Mouse (Mus musculus) MEL (cell line): ENCODE results near the gene 4930558K02Rik. TPM values are rescaled to one million over a fixed set of nuclear protein-coding genes. Genes with fewer than 3 reads are reported as not detected.

Experiments
- DNase-seq: peaks from one replicate; pipeline ENCODE4 v3.0.0; 2011; ENCODE audit warnings: low read depth, low spot score
- H3K27ac ChIP-seq: 2 replicates; pipeline ENCODE4 v1.5.1; 2012; ENCODE audit warnings: low read depth, mild to moderate bottlenecking, control low read depth, low read length, moderate library complexity; ENCODE audit not compliant: control insufficient read depth
- H3K27me3 ChIP-seq, 2 experiments: fragments of 150-350 bp in 1 of 2; sonication (generic) in 1 of 2; 2 replicates each; pipeline ENCODE4 v1.6.1; 2012; ENCODE audit warnings: low read length in 2 of 2, mild to moderate bottlenecking in 2 of 2, improper control_type of control experiment in 1 of 2, moderate library complexity in 1 of 2; ENCODE audit not compliant: insufficient read depth in 2 of 2, control insufficient read depth in 1 of 2
- H3K36me3 ChIP-seq, 2 experiments: 2 replicates each; pipeline ENCODE4 v1.6.1; 2012 to 2014; ENCODE audit warnings: low read length in 2 of 2, improper control_type of control experiment in 1 of 2, inconsistent platforms in 1 of 2, mild to moderate bottlenecking in 1 of 2; ENCODE audit not compliant: insufficient read depth in 2 of 2, control insufficient read depth in 1 of 2
- H3K4me1 ChIP-seq, 2 experiments: fragments of 150-350 bp in 1 of 2; sonication (generic) in 1 of 2; 2 replicates each; pipeline ENCODE4 v1.6.1; 2012; ENCODE audit warnings: low read length in 2 of 2, improper control_type of control experiment in 1 of 2, mild to moderate bottlenecking in 1 of 2; ENCODE audit not compliant: insufficient read depth in 2 of 2, control insufficient read depth in 1 of 2
- H3K4me3 ChIP-seq, 2 experiments: fragments of 150-350 bp in 1 of 2; sonication (generic) in 1 of 2; 2 replicates each; pipeline ENCODE4 v1.5.1; 2012; ENCODE audit warnings: low read depth in 2 of 2, low read length in 2 of 2, mild to moderate bottlenecking in 2 of 2, moderate library complexity in 2 of 2, control low read depth in 1 of 2, improper control_type of control experiment in 1 of 2; ENCODE audit not compliant: control insufficient read depth in 1 of 2, insufficient read depth in 1 of 2
- H3K79me2 ChIP-seq: 2 replicates; pipeline ENCODE4 v1.6.1; 2012; ENCODE audit warnings: mild to moderate bottlenecking, low read length, moderate library complexity; ENCODE audit not compliant: control insufficient read depth, poor library complexity, insufficient read depth
- H3K9ac ChIP-seq: 2 replicates; pipeline ENCODE4 v1.6.1; 2012; ENCODE audit warnings: low read depth, mild to moderate bottlenecking, control low read depth, low read length, moderate library complexity; ENCODE audit not compliant: control insufficient read depth, poor library complexity, severe bottlenecking
- H3K9me3 ChIP-seq: fragments of 150-350 bp; sonication (generic); replicated peaks from 2 replicates; pipeline ENCODE4 v1.6.1; 2012; ENCODE audit warnings: mild to moderate bottlenecking, low read length, improper control_type of control experiment, moderate library complexity; ENCODE audit not compliant: insufficient read depth
- BHLHE40 ChIP-seq: IDR thresholded peaks from 2 replicates; pipeline ENCODE4 v1.6.1; 2012; ENCODE audit warnings: low read depth, mild to moderate bottlenecking, inconsistent platforms, low read length, improper control_type of control experiment, borderline replicate concordance
- E2F4 ChIP-seq: IDR thresholded peaks from 2 replicates; pipeline ENCODE4 v1.6.1; 2011; ENCODE audit warnings: low read depth, low read length, improper control_type of control experiment, borderline replicate concordance
- ETS1 ChIP-seq: IDR thresholded peaks from 2 replicates; pipeline ENCODE4 v1.6.1; 2012; ENCODE audit warnings: low read depth, mild to moderate bottlenecking, inconsistent platforms, low read length, improper control_type of control experiment, moderate library complexity
- GATA1 ChIP-seq: IDR thresholded peaks from 2 replicates; pipeline ENCODE4 v1.6.1; 2011; ENCODE audit warnings: low read depth, low read length, improper control_type of control experiment
- HCFC1 ChIP-seq: IDR thresholded peaks from 2 replicates; pipeline ENCODE4 v1.6.1; 2012; ENCODE audit warnings: low read depth, mild to moderate bottlenecking, inconsistent platforms, low read length, improper control_type of control experiment, moderate library complexity
- KAT2A ChIP-seq: conservative IDR thresholded peaks from 2 replicates; pipeline ENCODE4 v1.6.1; 2012; ENCODE audit warnings: low read depth, low read length, improper control_type of control experiment, inconsistent platforms
- MAZ ChIP-seq: IDR thresholded peaks from 2 replicates; pipeline ENCODE4 v1.6.1; 2012; ENCODE audit warnings: low read depth, mild to moderate bottlenecking, inconsistent platforms, low read length, improper control_type of control experiment
- MEF2A ChIP-seq: IDR thresholded peaks from 2 replicates; pipeline ENCODE4 v1.6.1; 2014; ENCODE audit warnings: low read depth, mild to moderate bottlenecking, inconsistent platforms, low read length, improper control_type of control experiment; ENCODE audit not compliant: poor library complexity, insufficient replicate concordance, severe bottlenecking; ENCODE audit errors: extremely low read depth
- MXI1 ChIP-seq: IDR thresholded peaks from 2 replicates; pipeline ENCODE4 v1.6.1; 2011; ENCODE audit warnings: mild to moderate bottlenecking, low read depth, low read length, improper control_type of control experiment
- MYC ChIP-seq: IDR thresholded peaks from 2 replicates; pipeline ENCODE4 v1.6.1; 2011; ENCODE audit warnings: low read depth, mild to moderate bottlenecking, low read length, improper control_type of control experiment, moderate library complexity
- POLR2AphosphoS5 ChIP-seq: IDR thresholded peaks from 2 replicates; pipeline ENCODE4 v1.6.1; 2012; ENCODE audit warnings: low read depth, borderline replicate concordance, mild to moderate bottlenecking, inconsistent platforms, low read length, moderate library complexity, mixed read lengths
- RCOR1 ChIP-seq: IDR thresholded peaks from 2 replicates; pipeline ENCODE4 v1.6.1; 2012; ENCODE audit warnings: low read depth, mild to moderate bottlenecking, inconsistent platforms, low read length, improper control_type of control experiment
- TCF12 ChIP-seq: IDR thresholded peaks from 2 replicates; pipeline ENCODE4 v1.6.1; 2014; ENCODE audit warnings: low read depth, mild to moderate bottlenecking, inconsistent platforms, low read length, improper control_type of control experiment, moderate library complexity
- USF1 ChIP-seq: IDR thresholded peaks from 2 replicates; pipeline ENCODE4 v1.6.1; 2014; ENCODE audit warnings: low read depth, mild to moderate bottlenecking, inconsistent platforms, low read length, improper control_type of control experiment, moderate library complexity
- polyA plus RNA-seq, 2 experiments: library from polyadenylated mRNA; stranded (reverse) in 1 of 2; unstranded in 1 of 2; fragments of >175 nt in 1 of 2; fragments of >200 nt in 1 of 2; gene quantifications; 2 replicates each; pipeline versions ENCODE4 v1.2.1 to v1.2.4; 2012; ENCODE audit warnings: low replicate concordance in 2 of 2, low read depth in 1 of 2; ENCODE audit not compliant: insufficient read length in 2 of 2, insufficient read depth in 1 of 2, missing spikeins in 1 of 2
- total RNA-seq: library from RNA; depleted of rRNA; stranded (reverse); fragments of 300-350 nt; gene quantifications from 2 replicates; pipeline ENCODE4 v1.2.3, GENCODE M21; 2012

The 4930558K02Rik gene
- total and polyA plus RNA-seq, 3 experiments = not detected

GRCm38 (mm10) chr1:162020303-162020731 is 40.9 kb upstream of the 4930558K02Rik start:
- no peaks in the 10 kb centered on the region for H3K79me2 ChIP-seq
- H3K4me1 ChIP-seq = no peaks in the 10 kb centered on the region
- peaks cover 0 to 2% of the 10 kb centered on the region in 2 experiments; a peak in 3 of 4 replicates for H3K27me3 ChIP-seq
- H3K27ac ChIP-seq = no peak overlapping the region
- H3K9me3 ChIP-seq = no peaks in the 10 kb centered on the region
- DNase-seq = no peak
- no peak overlapping the region for H3K4me3 ChIP-seq
- H3K36me3 ChIP-seq = no peaks in the 10 kb centered on the region
- no peak overlapping the region for H3K9ac ChIP-seq
- TF ChIP-seq MYC (no peak), HCFC1 (no peak), TCF12 (no peak), BHLHE40 (no peak), MAZ (no peak), KAT2A (no peak), E2F4 (no peak), ETS1 (no peak), MXI1 (no peak), MEF2A (no peak)

- Histone ChIP-seq H3K27me3 (peaks cover 0 to 2% of the 10 kb centered on the region in 2 experiments; a peak in 3 of 4 replicates), H3K4me3 (no peak overlapping the region), H3K4me1 (no peaks in the 10 kb centered on the region), H3K9me3 (no peaks in the 10 kb centered on the region), H3K27ac (no peak overlapping the region), H3K79me2 (no peaks in the 10 kb centered on the region), H3K36me3 (no peaks in the 10 kb centered on the region), H3K9ac (no peak overlapping the region)
- TF ChIP-seq E2F4 (no peak), MYC (no peak)
- no peak for DNase-seq
These were observed 39.2 kb upstream of the 4930558K02Rik start for GRCm38 (mm10) chr1:162018601-162018977.

GRCm38 (mm10) chr1:162017975-162018600 is 38.7 kb upstream of the 4930558K02Rik start:
- H3K36me3 ChIP-seq = no peaks in the 10 kb centered on the region
- no peak for DNase-seq
- no peak overlapping the region for H3K27ac ChIP-seq
- peaks cover 0 to 2% of the 10 kb centered on the region in 2 experiments; a peak in 3 of 4 replicates for H3K27me3 ChIP-seq
- no peaks in the 10 kb centered on the region for H3K4me1 ChIP-seq
- H3K4me3 ChIP-seq = no peak overlapping the region
- TF ChIP-seq RCOR1 = no peak
- no peak for TF ChIP-seq POLR2AphosphoS5
- TF ChIP-seq GATA1 = no peak
- TF ChIP-seq USF1 = no peak
- no peak for TF ChIP-seq MEF2A
- H3K79me2 ChIP-seq = no peaks in the 10 kb centered on the region
- H3K9ac ChIP-seq = no peak overlapping the region
- no peaks in the 10 kb centered on the region for H3K9me3 ChIP-seq
